Mouse (Mus musculus) midbrain, embryonic 16.5 days (tissue): ENCODE measurements around the gene Smim24. TPM values are rescaled to one million over a fixed set of nuclear protein-coding genes. Genes with fewer than 3 reads are reported as not detected.

ENCODE experiments used
- ATAC-seq: fragments of 200-750 bp; cut with Nextera tagmentation; 2 replicates; pipeline ENCODE4 v1.8.0; 2017; ENCODE audit warnings: moderate TSS enrichment
- H3K27ac ChIP-seq: fragments of 300-500 bp; sonication (generic); 2 replicates; pipeline ENCODE4 v1.5.1; 2014; ENCODE audit warnings: mild to moderate bottlenecking, low read length, mixed read lengths
- H3K27me3 ChIP-seq: fragments of 300-500 bp; sonication (generic); 2 replicates; pipeline ENCODE4 v1.6.1; 2014; ENCODE audit warnings: low read depth, low read length, mixed read lengths; ENCODE audit not compliant: control insufficient read depth, insufficient read depth
- H3K36me3 ChIP-seq: fragments of 300-500 bp; sonication (generic); 2 replicates; pipeline ENCODE4 v1.6.1; 2014; ENCODE audit warnings: mild to moderate bottlenecking, low read length, moderate library complexity, mixed read lengths; ENCODE audit not compliant: control insufficient read depth, insufficient read depth
- H3K4me1 ChIP-seq: fragments of 300-500 bp; sonication (generic); 2 replicates; pipeline ENCODE4 v1.6.1; 2014; ENCODE audit warnings: mild to moderate bottlenecking, low read length, mixed read lengths; ENCODE audit not compliant: control insufficient read depth, insufficient read depth
- H3K4me2 ChIP-seq: fragments of 300-500 bp; sonication (generic); 2 replicates; pipeline ENCODE4 v1.6.1; 2014; ENCODE audit warnings: mild to moderate bottlenecking, low read length, mixed read lengths
- H3K4me3 ChIP-seq: fragments of 300-500 bp; sonication (generic); 2 replicates; pipeline ENCODE4 v1.5.1; 2014; ENCODE audit warnings: low read depth, mild to moderate bottlenecking, low read length, moderate library complexity, mixed read lengths
- H3K9ac ChIP-seq: fragments of 300-500 bp; sonication (generic); 2 replicates; pipeline ENCODE4 v1.6.1; 2014; ENCODE audit warnings: low read depth, low read length, mixed read lengths
- H3K9me3 ChIP-seq: fragments of 300-500 bp; sonication (generic); replicated peaks from 2 replicates; pipeline ENCODE4 v1.6.1; 2014; ENCODE audit warnings: mild to moderate bottlenecking, low read length, mixed read lengths; ENCODE audit not compliant: control insufficient read depth, poor library complexity, severe bottlenecking
- WGBS: fragments of 180-500 bp; shearing (Covaris S2); extraction: QIAGEN DNeasy Blood & Tissue Kit; methylation state at CpG from one replicate; pipeline ENCODE4 v1.1.7; 2014; 5-methylcytosine and 5-hydroxymethylcytosine counted together
- polyA plus RNA-seq: library from polyadenylated mRNA; unstranded; fragments of >200 nt; fragmentation: Nextera tagmentation; extraction: Ambion mirVana; gene quantifications from 2 replicates; pipeline ENCODE4 v1.2.1, GENCODE M21; 2015

Gene Smim24
- polyA plus RNA-seq, 1 experiment from 2014 or later = 1.4 TPM

- H3K36me3 ChIP-seq = peaks cover 26% of the 10 kb centered on the region
- H3K9me3 ChIP-seq = no peaks in the 10 kb centered on the region
- no peak overlapping the region for H3K27ac ChIP-seq
- H3K4me3 ChIP-seq = no peak overlapping the region
- no peak overlapping the region for H3K4me2 ChIP-seq
- H3K9ac ChIP-seq = no peak overlapping the region
- H3K4me1 ChIP-seq = peaks cover 10% of the 10 kb centered on the region; the same call in 1 of the 2 replicates
- H3K27me3 ChIP-seq = peaks cover 3% of the 10 kb centered on the region
- no peak for ATAC-seq
- 24% methylated on average over 9 of the region's 9 CpGs for WGBS
Measured at GRCm38 (mm10) chr10:81408871-81409291, 16.0 kb downstream of the Smim24 start.

- Histone ChIP-seq H3K36me3 (peaks cover 23% of the 10 kb centered on the region), H3K4me1 (peaks cover 10% of the 10 kb centered on the region; the same call in 1 of the 2 replicates), H3K9ac (no peak overlapping the region), H3K4me3 (no peak overlapping the region), H3K9me3 (no peaks in the 10 kb centered on the region), H3K27ac (no peak overlapping the region), H3K27me3 (peaks cover 3% of the 10 kb centered on the region), H3K4me2 (no peak overlapping the region)
- no peak for ATAC-seq
- WGBS = 29% methylated on average over 8 of the region's 8 CpGs
Measured at GRCm38 (mm10) chr10:81409330-81409729, 16.5 kb downstream of the Smim24 start.

- no peak for ATAC-seq
- Histone ChIP-seq H3K4me2 (no peak overlapping the region), H3K4me1 (peaks cover 10% of the 10 kb centered on the region; the same call in 1 of the 2 replicates), H3K27ac (no peak overlapping the region), H3K27me3 (peaks cover 3% of the 10 kb centered on the region), H3K36me3 (peaks cover 17% of the 10 kb centered on the region), H3K4me3 (no peak overlapping the region), H3K9ac (no peak overlapping the region), H3K9me3 (no peaks in the 10 kb centered on the region)
- 73% methylated on average over 4 of the region's 4 CpGs for WGBS
Measured at GRCm38 (mm10) chr10:81410350-81410749, 17.5 kb downstream of the Smim24 start.

- H3K4me1 ChIP-seq = peaks cover 10% of the 10 kb centered on the region; the same call in 1 of the 2 replicates
- no peak overlapping the region for H3K27ac ChIP-seq
- H3K4me2 ChIP-seq = no peak overlapping the region
- peaks cover 3% of the 10 kb centered on the region for H3K27me3 ChIP-seq
- peaks cover 12% of the 10 kb centered on the region for H3K36me3 ChIP-seq
- H3K9ac ChIP-seq = no peak overlapping the region
- no peak overlapping the region for H3K4me3 ChIP-seq
- WGBS = 79% methylated on average over 9 of the region's 9 CpGs
- ATAC-seq = no peak
- H3K9me3 ChIP-seq = no peaks in the 10 kb centered on the region
Measured at GRCm38 (mm10) chr10:81410981-81411380, 18.1 kb downstream of the Smim24 start.

GRCm38 (mm10) chr10:81411471-81412400, 18.9 kb downstream of the Smim24 start:
- Histone ChIP-seq H3K27me3 (peaks cover 3% of the 10 kb centered on the region), H3K27ac (peak overlapping the region; percentile 51), H3K9ac (0 out of 2 replicates have a peak overlapping the region, but pooled peaks have one; percentile 14), H3K4me2 (no peak overlapping the region), H3K4me3 (no peak overlapping the region), H3K4me1 (peaks cover 15% of the 10 kb centered on the region; the same call in 1 of the 2 replicates), H3K36me3 (peaks cover 6% of the 10 kb centered on the region), H3K9me3 (no peaks in the 10 kb centered on the region)
- no peak for ATAC-seq
- WGBS = 63% methylated on average over 18 of the region's 18 CpGs

- no peak overlapping the region for H3K4me3 ChIP-seq
- H3K9ac ChIP-seq = no peak overlapping the region
- no peaks in the 10 kb centered on the region for H3K9me3 ChIP-seq
- no peak overlapping the region for H3K4me2 ChIP-seq
- peaks cover 3% of the 10 kb centered on the region; the same call in 1 of the 2 replicates for H3K27me3 ChIP-seq
- 78% methylated on average over 16 of the region's 16 CpGs for WGBS
- no peaks in the 10 kb centered on the region for H3K36me3 ChIP-seq
- peaks cover 22% of the 10 kb centered on the region for H3K4me1 ChIP-seq
- ATAC-seq = no peak
- H3K27ac ChIP-seq = peak overlapping the region; percentile 51; the same call in 1 of the 2 replicates
Measured at GRCm38 (mm10) chr10:81412586-81413309, 19.9 kb downstream of the Smim24 start.

GRCm38 (mm10) chr10:81413310-81414261, 20.7 kb downstream of the Smim24 start:
- WGBS = 27% methylated on average over 26 of the region's 26 CpGs
- Histone ChIP-seq H3K4me2 (no peak overlapping the region), H3K27ac (no peak overlapping the region), H3K27me3 (no peaks in the 10 kb centered on the region), H3K9ac (no peak overlapping the region), H3K9me3 (no peaks in the 10 kb centered on the region), H3K36me3 (no peaks in the 10 kb centered on the region), H3K4me1 (peaks cover 22% of the 10 kb centered on the region), H3K4me3 (no peak overlapping the region)
- no peak for ATAC-seq

- Histone ChIP-seq H3K27ac (no peak overlapping the region), H3K27me3 (no peaks in the 10 kb centered on the region), H3K4me1 (peaks cover 22% of the 10 kb centered on the region), H3K4me3 (no peak overlapping the region), H3K9me3 (no peaks in the 10 kb centered on the region), H3K9ac (no peak overlapping the region), H3K36me3 (no peaks in the 10 kb centered on the region), H3K4me2 (no peak overlapping the region)
- ATAC-seq = no peak
Measured at GRCm38 (mm10) chr10:81414682-81415081, 21.8 kb downstream of the Smim24 start.
